Mouse (Mus musculus) spleen, adult 18-20 months (tissue): ENCODE data around the gene Olfr1053.
"Not testable (repeated sequence)": the region's sequence is repeated elsewhere in the genome, so short reads cannot be mapped to it uniquely, and the experiment has no call there.

Experiments used
- DNase-seq, 2 experiments: peaks; one replicate each; pipeline ENCODE4 v3.0.0; 2022; ENCODE audit warnings: mixed read lengths in 2 of 2

The Olfr1053 gene

GRCm38 (mm10) chr2:86315184-86315583 is at the start of gene Olfr1053:
Gene Olfr1053 (minus strand): TSS chr2:86315284.
- DNase-seq = no peak

- DNase-seq = no peak
Measured at GRCm38 (mm10) chr2:86362369-86362768, 47.3 kb upstream of the Olfr1053 start, which contains the start of gene Olfr1056. Gene Olfr1056 (minus strand): TSS chr2:86362469.

- not testable (repeated sequence) for DNase-seq
Measured at GRCm38 (mm10) chr2:86351751-86352150, 36.7 kb upstream of the Olfr1053 start.

GRCm38 (mm10) chr2:86350184-86350583 is 35.1 kb upstream of the Olfr1053 start, which contains the start of gene Olfr1055:
Gene Olfr1055 (minus strand): TSS chr2:86350284.
- DNase-seq = no peak

- no peak for DNase-seq
Measured at GRCm38 (mm10) chr2:86335333-86335732, 20.2 kb upstream of the Olfr1053 start, which contains the start of gene Olfr1054. Gene Olfr1054 (minus strand): TSS chr2:86335433.

GRCm38 (mm10) chr2:86292155-86292554 is 22.9 kb downstream of the Olfr1053 start, which contains the start of gene Olfr1052:
Gene Olfr1052 (plus strand): TSS chr2:86292455.
- no peak for DNase-seq

GRCm38 (mm10) chr2:86278988-86279387 is 36.1 kb downstream of the Olfr1053 start, which contains the start of gene Olfr1051:
Gene Olfr1051 (minus strand): TSS chr2:86279088.
- DNase-seq = not testable (repeated sequence)
